Mouse (Mus musculus): ENCODE measurements around the gene Gstp1.

Gstp1 gene

DNA sequence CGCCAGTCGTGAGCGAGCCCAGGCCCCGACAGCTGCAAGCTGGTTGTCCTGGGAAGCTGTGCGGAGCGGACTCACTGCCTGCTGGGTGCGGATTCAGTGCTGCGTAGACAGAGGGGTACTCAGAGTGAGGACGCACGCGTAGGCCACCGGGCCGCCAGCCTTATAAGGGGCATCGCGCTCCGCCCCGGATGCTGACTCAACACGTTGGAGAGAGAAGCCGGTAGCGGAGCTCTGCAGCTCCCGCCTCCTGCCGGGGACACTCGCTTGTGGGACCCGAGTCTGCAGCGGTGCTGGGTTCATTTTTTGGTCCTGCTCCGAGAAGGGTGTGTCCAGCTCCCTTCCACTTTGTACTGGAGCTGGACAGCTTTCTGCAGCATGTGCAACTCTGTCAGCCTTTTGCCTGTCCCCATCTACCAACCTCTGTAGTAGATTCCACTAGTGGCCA, at the start of gene Gstp1:
Gene Gstp1 (minus strand): TSS at position 198 of the 445 bp plus-strand sequence.
- peak; percentile 99 for DNase-seq

GRCm38 (mm10) chr19:4087090-4087489, 49.3 kb upstream of the Gstp1 start:
- DNase-seq = peak; percentile 78

GRCm38 (mm10) chr19:4086156-4086555, 48.4 kb upstream of the Gstp1 start:
- peak; percentile 82 for DNase-seq

DNA sequence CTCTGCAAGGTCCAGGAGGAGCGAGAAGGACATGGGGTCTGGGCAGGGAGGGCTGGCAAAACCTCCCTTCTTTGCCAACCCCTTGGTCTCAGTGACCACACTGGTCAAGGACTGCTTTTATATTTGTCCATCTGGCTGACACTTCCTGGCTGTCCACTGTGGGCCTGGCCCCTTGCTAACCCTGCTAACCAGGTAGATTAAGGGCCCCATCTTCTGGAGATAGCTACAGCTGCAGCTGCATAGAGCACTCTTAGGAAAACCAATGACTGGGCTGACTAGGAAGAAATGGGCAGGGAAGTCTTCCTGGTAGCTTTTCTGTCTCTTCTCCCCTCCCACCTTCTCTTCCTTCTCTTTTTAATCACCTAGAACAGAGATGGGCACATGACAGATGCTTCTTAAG, 47.2 kb upstream of the Gstp1 start:
- no peak for DNase-seq

DNA sequence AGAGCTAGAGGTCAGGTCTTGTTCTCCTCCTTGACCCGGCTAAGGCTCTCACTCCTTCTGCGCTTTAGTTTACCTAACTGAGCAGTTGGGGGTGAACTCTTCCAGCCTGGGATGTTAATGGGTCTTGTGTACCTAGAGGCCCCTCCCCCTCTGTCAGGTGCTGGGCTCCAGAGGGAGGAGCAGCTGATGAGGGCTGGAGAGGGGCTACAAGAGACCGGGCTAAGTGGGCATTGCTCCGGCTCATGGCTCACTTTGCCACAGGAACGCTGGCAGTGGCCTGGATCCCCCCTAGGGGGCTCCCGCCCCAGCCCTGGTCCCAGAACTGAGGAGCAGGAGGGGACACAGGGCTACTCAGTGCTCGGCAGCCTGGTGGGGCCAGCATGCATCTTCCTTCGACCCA, 46.0 kb upstream of the Gstp1 start:
- peak; percentile 89 for DNase-seq

GRCm38 (mm10) chr19:4083316-4083715, 45.5 kb upstream of the Gstp1 start:
- DNase-seq = peak; percentile 79

DNA sequence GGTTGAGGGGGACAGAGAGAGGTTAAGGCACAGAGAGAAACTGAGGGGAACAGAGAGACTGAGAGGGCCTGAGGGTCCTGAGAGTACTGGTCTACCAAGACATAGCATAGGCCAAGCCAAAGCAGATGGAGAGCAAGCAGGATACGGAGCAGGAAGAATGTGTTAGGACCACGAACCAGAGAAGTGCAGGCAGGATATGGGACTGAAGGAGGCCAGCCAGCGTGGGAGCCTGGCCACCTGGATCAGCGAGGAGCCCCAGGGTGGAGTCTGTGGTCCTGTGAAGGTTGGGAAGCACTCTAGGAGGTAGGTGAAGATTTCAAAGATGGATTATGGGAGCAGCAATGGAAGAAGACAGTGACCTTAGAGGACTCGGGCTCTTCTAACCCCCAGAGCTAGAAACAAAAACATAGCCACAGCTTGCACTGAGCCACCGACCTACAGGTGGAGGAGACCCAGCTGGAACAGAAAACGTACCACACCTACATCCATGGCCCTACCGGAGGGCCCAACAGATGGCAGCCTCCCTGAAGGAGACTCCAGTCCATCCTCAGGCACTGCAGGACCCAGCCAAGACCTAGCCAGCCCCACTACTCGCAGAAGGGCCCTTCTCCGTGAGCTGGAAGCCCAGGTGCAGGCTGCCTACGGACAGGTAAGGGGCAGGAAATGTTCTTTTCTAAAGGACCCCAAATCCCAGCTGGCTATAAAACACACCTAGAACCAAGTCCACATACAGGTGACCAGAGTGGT, 44.6 kb upstream of the Gstp1 start:
- peak; percentile 87 for DNase-seq

- DNase-seq = peak; percentile 86
These were observed 43.6 kb upstream of the Gstp1 start, which contains the start of gene Cabp2 for GRCm38 (mm10) chr19:4081394-4081793. Cabp2 (plus strand) TSS chr19:4081578.

GRCm38 (mm10) chr19:4080511-4081009, 42.8 kb upstream of the Gstp1 start:
- peak; percentile 85 for DNase-seq

DNA sequence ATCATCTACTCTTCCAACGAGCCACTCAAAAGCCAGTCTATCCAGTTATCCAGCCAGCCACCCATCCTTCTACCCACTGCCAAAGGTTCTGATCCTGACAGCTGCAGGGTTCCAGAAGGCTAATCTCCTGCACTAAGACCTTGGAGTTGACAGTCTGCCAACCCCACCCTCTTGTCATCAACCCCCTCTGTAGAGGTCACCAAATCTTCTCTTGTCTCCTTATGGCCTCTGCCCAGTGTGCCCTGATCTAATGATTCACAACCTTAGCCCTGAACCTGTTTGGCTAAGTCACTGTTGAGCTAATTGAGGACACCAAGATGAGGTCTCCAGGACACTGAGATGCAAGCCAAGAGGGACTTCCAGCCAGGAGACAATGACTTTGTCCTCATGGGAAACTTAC, 41.8 kb upstream of the Gstp1 start:
- peak; percentile 79 for DNase-seq

- DNase-seq = no peak
These were observed 37.7 kb upstream of the Gstp1 start for GRCm38 (mm10) chr19:4075531-4075930.

GRCm38 (mm10) chr19:4072706-4073424, 35.1 kb upstream of the Gstp1 start:
- DNase-seq = no peak

DNA sequence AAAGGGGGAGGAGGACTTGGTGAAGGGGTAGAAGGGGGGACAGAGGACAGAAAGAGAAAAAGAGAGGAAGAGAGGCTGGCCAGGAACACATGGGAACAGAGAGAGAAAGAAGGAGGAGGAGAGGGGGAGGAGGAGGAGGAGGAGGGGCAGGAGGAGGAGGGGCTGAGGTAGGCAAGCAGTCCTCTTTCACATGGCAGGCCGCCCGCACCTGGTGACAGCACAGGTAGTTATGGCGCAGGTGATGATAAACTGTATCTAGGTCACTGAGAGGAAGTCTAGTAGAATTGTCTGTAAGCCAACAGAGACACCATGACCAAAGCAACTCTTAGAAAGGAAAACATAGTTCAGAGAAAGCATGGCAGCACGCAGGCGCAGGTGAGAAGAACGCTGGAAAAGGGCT, 33.6 kb upstream of the Gstp1 start:
- no peak for DNase-seq

- no peak for DNase-seq
These were observed 33.0 kb upstream of the Gstp1 start for GRCm38 (mm10) chr19:4070756-4071155.

- no peak for DNase-seq
These were observed 32.5 kb upstream of the Gstp1 start for GRCm38 (mm10) chr19:4070311-4070710.

GRCm38 (mm10) chr19:4068717-4069410, 31.1 kb upstream of the Gstp1 start:
- DNase-seq = no peak

GRCm38 (mm10) chr19:4068242-4068641, 30.5 kb upstream of the Gstp1 start:
- DNase-seq = peak; percentile 10

- DNase-seq = no peak
These were observed 29.1 kb upstream of the Gstp1 start for GRCm38 (mm10) chr19:4066877-4067276.

DNA sequence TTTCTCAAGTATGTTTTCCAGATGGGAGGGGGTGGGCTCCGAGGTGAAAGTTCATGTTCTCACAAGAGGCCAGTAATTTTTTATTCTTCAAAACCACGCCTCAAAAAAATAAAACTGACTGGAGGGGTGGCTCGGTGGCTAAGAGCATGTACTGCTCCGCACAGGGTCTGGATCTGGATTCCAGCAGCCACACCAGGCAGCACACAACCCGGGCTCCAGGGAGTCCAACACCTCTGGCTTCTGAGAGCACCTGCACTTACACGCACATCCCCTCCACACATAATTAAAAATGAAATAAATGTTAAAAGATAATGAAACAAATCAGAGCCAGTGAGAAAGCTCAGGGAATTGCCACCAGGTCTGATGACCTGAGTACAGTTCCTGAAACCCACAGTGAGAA, 28.5 kb upstream of the Gstp1 start:
- DNase-seq = peak; percentile 80

DNA sequence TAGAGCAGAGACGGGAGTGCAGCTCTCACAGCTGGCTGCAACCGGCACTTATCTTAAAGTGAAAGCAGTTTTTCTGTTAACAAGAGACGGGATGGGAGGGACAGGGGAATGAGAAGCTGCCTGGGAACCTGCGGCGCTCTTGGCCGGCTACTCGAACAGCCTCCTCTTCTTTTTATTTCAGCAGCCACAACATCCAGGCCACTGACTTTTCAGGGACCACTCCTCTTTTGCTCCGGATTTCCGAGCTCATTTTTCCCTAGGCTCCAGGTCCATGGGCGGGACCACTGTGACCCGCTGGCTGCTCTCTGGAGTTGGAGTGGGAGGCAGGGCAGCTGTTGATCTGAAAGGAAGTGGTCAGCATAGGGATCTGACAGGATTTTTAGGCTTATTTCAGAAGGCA, 26.7 kb upstream of the Gstp1 start:
- peak; percentile 95 for DNase-seq

DNA sequence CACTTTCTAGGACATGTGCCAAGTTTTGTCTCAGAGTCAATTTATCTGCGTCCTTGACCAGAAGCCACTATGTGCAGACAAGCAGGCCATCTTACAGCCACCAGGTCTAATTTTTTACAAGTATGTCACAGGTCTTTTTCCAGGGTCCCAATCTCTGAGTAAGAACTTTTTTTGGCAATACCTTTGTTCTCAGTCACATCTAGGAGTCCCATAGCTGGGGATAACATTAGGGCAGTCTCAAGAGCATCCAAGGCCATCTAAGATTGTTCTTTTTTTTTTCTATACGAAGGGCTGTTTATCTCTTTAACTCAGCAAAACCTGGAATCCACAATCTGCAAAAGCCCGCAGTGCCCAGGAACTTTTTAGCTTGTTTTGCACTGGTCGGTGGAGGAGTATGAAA, 25.6 kb upstream of the Gstp1 start:
- peak; percentile 19 for DNase-seq

DNA sequence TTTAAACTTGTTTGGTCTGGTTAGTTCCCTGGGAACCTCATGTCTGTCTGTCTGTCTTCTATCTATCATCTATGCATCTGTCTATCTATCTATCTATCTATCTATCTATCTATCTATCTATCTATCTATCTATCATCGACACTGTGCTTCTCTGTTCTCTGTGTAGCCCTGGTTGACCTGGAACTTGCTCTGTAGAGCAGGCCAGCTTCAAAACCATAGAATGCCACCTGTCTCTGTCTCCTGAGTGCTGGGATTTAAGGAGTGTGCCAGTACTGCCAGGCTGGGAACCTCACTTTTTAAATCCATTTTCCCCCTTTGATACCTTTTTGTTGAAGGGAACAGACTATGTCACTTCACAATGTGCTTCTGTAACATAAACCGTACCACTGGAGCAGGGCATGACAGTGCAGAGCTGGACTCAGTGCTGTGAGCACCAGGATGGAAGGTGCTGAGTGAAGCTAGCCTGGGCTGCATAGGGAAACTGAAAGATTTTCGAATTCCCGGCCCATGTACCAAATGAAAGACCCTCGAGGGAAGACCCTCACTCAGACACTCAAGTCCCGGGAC, 23.2 kb upstream of the Gstp1 start:
- peak; percentile 83 for DNase-seq
